Mouse (Mus musculus) CH12F3 (cell line): ENCODE results near the gene Mcpt2.
"Not testable (repeated sequence)": the region's sequence is repeated elsewhere in the genome, so short reads cannot be mapped to it uniquely, and the experiment has no call there.

Experiments used
- in situ Hi-C: fragments of 300-500 bp; cut with MboI; formaldehyde crosslinking; loops from 2 replicates; pipeline ENCODE4 v1.14.3; 2020; ENCODE audit warnings: low sequenced_read_pairs

Gene Mcpt2

GRCm38 (mm10) chr14:56041792-56042191 lies at the start of gene Mcpt2:
Gene Mcpt2 (plus strand): TSS chr14:56042041.
- in situ Hi-C loops: not testable (repeated sequence)

- in situ Hi-C loops: no loop called here
Observed at GRCm38 (mm10) chr14:56013147-56013546, 28.7 kb upstream of the Mcpt2 start.

GRCm38 (mm10) chr14:56013924-56014323 lies 27.9 kb upstream of the Mcpt2 start:
- in situ Hi-C loops: no loop called here

GRCm38 (mm10) chr14:56017671-56018070 lies 24.2 kb upstream of the Mcpt2 start, which contains the start of gene Mcpt1:
Gene Mcpt1 (plus strand): TSS chr14:56017971.
- in situ Hi-C loops: not testable (repeated sequence)

GRCm38 (mm10) chr14:56019446-56019845 lies 22.4 kb upstream of the Mcpt2 start:
- in situ Hi-C loops: no loop called here

- in situ Hi-C loops: not testable (repeated sequence)
Observed at GRCm38 (mm10) chr14:56021305-56021704, 20.5 kb upstream of the Mcpt2 start.

GRCm38 (mm10) chr14:56030395-56030794 lies 11.4 kb upstream of the Mcpt2 start, which contains the start of gene Mcpt9:
Gene Mcpt9 (minus strand): TSS chr14:56030495.
- in situ Hi-C loops: not testable (repeated sequence)

- in situ Hi-C loops: no loop called here
Observed at GRCm38 (mm10) chr14:56034433-56034832, 7.4 kb upstream of the Mcpt2 start.

GRCm38 (mm10) chr14:56055408-56055807 lies 13.6 kb downstream of the Mcpt2 start:
- in situ Hi-C loops: no loop called here

GRCm38 (mm10) chr14:56057722-56058121 lies 15.9 kb downstream of the Mcpt2 start:
- in situ Hi-C loops: no loop called here

GRCm38 (mm10) chr14:56062213-56062612 lies 20.4 kb downstream of the Mcpt2 start, which contains the start of gene Mcpt4:
Gene Mcpt4 (minus strand): TSS chr14:56062313.
- in situ Hi-C loops: not testable (repeated sequence)

GRCm38 (mm10) chr14:56082016-56082415 lies 40.2 kb downstream of the Mcpt2 start:
- in situ Hi-C loops: no loop called here

GRCm38 (mm10) chr14:56085167-56085566 lies 43.3 kb downstream of the Mcpt2 start, which contains the start of gene Mcpt8:
Gene Mcpt8 (minus strand): TSS chr14:56085273.
- in situ Hi-C loops: no loop called here

- in situ Hi-C loops: no loop called here
Observed at GRCm38 (mm10) chr14:56086711-56087110, 44.9 kb downstream of the Mcpt2 start.

GRCm38 (mm10) chr14:56093353-56093752 lies 51.5 kb downstream of the Mcpt2 start:
- in situ Hi-C loops: no loop called here
